Mouse (Mus musculus) megakaryocyte, embryonic 14.5 days (primary cell): ENCODE data around the gene Cdyl.

Source experiments
- FLI1 ChIP-seq: IDR thresholded peaks from 2 replicates; pipeline ENCODE4 v1.6.1; 2012; ENCODE audit warnings: low read length, inconsistent platforms, mixed read lengths
- GATA1 ChIP-seq: IDR thresholded peaks from 3 replicates; pipeline ENCODE4 v1.6.1; 2012; ENCODE audit warnings: mixed read lengths, low read length, inconsistent platforms, borderline replicate concordance

GRCm38 (mm10) chr13:35796352-35796751, 136.7 kb downstream of the Cdyl start:
- TF ChIP-seq GATA1 (no peak), FLI1 (no peak)
